Mouse (Mus musculus) C2C12 (cell line): Measurements from ENCODE around the gene Crb1.

Experiments used
- CEBPB ChIP-seq: IDR thresholded peaks from one replicate; pipeline ENCODE4 v1.6.1; 2011; ENCODE audit warnings: low read depth, mild to moderate bottlenecking, control low read depth, moderate library complexity
- CTCF ChIP-seq: IDR thresholded peaks from one replicate; pipeline ENCODE4 v1.5.1; 2011; ENCODE audit not compliant: control insufficient read depth, insufficient read depth, insufficient read length
- FOSL1 ChIP-seq: IDR thresholded peaks from one replicate; pipeline ENCODE4 v1.8.0; 2011; ENCODE audit warnings: mild to moderate bottlenecking, low read length; ENCODE audit not compliant: poor library complexity, insufficient read depth, severe bottlenecking
- MAX ChIP-seq: IDR thresholded peaks from one replicate; pipeline ENCODE4 v1.6.1; 2011; ENCODE audit warnings: mild to moderate bottlenecking, control low read depth
- MYOD1 ChIP-seq: IDR thresholded peaks from one replicate; pipeline ENCODE4 v1.6.1; 2011; ENCODE audit warnings: low read depth; ENCODE audit not compliant: control insufficient read depth, insufficient read length
- MYOG ChIP-seq: IDR thresholded peaks from one replicate; pipeline ENCODE4 v1.6.1; 2011; ENCODE audit not compliant: control insufficient read depth, insufficient read length; ENCODE audit errors: extremely low read depth
- USF1 ChIP-seq: IDR thresholded peaks from one replicate; pipeline ENCODE4 v1.6.1; 2011; ENCODE audit warnings: low read depth, mild to moderate bottlenecking, control low read depth, moderate library complexity

- TF ChIP-seq CTCF: no peak
- TF ChIP-seq CEBPB: no peak
- no peak for TF ChIP-seq MAX
- TF ChIP-seq USF1: no peak
- TF ChIP-seq MYOD1: no peak
- no peak for TF ChIP-seq MYOG
- no peak for TF ChIP-seq FOSL1
Measured at GRCm38 (mm10) chr1:139203026-139203425, 173.9 kb downstream of the Crb1 start.
